Mouse (Mus musculus) left cerebral cortex, postnatal 14 days (tissue): ENCODE measurements around the gene Eya3. TPM values are rescaled to one million over a fixed set of nuclear protein-coding genes. Genes with fewer than 3 reads are reported as not detected.
A peak's percentile ranks its signal among the peaks of the same experiment; 100 is the strongest.

Experiments
- DNase-seq, 2 experiments: peaks; one replicate each; pipeline ENCODE4 v3.0.0; 2021 to 2022; ENCODE audit warnings: low spot score in 2 of 2, mixed read lengths in 1 of 2
- intact Hi-C: fragments of 180-260 bp; cut with DNase I; formaldehyde crosslinking; loops from one replicate; pipeline ENCODE4 v1.15.1; 2025
- total RNA-seq, 2 experiments: library from RNA; stranded (reverse); gene quantifications; 2 replicates each; pipeline ENCODE4 v1.2.3; 2021

Eya3 gene
- total RNA-seq, 2 experiments from 2014 or later, result 26.6 to 29.4 TPM

GRCm38 (mm10) chr4:132635971-132636370, 2.8 kb upstream of the Eya3 start:
- DNase-seq, result no peak
- intact Hi-C loops, result loop anchor here (2.0 to 5.0 kb wide), 2 partner anchors 69 to 89 kb away; no protein-coding TSS in a partner anchor

- DNase-seq, result peak in 1 of 2 experiments; percentile 25
These were observed 2.2 kb upstream of the Eya3 start for GRCm38 (mm10) chr4:132636554-132636953.

DNA sequence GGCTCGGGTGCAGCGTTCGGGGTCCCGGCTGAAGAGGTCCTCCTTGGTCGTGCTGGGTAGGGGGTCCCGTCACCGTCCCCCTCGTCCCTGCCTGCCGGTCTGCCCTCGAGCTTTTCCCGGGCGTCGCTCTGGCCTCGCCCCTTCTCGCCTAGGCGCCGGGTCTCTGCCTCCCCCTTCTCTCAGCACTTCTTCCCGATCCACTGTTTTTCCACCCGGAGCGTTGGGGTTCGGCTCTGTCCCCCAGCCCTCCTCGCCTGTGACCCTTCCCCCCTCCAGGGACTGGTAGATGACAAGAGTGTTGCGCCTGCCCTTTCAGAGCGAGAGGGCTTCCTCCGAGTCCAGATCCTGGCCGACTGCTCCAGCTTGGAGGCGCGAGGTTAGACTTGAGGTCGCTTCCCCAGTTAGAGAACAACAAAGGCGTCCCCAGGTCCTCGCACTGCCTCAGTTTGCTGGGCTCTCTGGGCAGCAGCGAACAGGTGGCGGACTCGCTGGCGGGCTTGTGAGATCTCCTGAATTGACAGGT, 465 bp downstream of the Eya3 start:
- intact Hi-C loops, result loop anchor here (5.0 kb wide), 1 partner anchor 72 kb away; no protein-coding TSS in a partner anchor
- peak in 1 of 2 experiments; percentile 16 for DNase-seq

More at GRCm38 (mm10) chr4:132636554-132636953, 2.2 kb upstream of the Eya3 start:
- intact Hi-C loops, result loop anchor here (2.0 to 5.0 kb wide), 2 partner anchors 69 to 90 kb away; no protein-coding TSS in a partner anchor

GRCm38 (mm10) chr4:132647439-132647838, 8.7 kb downstream of the Eya3 start:
- intact Hi-C loops, result no loop called here

GRCm38 (mm10) chr4:132649271-132649999, 10.6 kb downstream of the Eya3 start:
- DNase-seq, result no peak
- intact Hi-C loops, result no loop called here

More at GRCm38 (mm10) chr4:132647439-132647838, 8.7 kb downstream of the Eya3 start:
- DNase-seq, result no peak

- intact Hi-C loops, result no loop called here
- peak; percentile 5 to 12 for DNase-seq
These were observed 14.1 kb downstream of the Eya3 start for GRCm38 (mm10) chr4:132652842-132653241.

DNA sequence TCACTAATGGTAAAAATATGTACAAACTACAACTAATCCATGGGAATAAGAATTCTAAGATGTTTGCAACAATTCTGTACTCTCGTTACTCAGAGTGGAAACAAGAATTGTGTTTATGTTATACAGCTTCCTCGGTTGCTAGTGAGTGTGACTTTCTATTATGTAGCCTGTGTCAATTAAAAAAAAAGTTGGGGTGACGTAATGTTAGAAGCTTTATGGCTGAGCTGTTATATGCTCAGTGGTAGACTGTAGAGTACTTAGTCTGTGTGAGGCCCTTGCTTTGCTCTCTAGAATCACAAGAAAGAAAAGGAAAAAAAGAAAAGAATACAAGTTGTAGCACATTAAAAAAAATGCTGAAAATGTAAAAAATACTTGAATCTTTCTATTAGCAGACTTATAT, 15.0 kb downstream of the Eya3 start:
- intact Hi-C loops, result no loop called here
- no peak for DNase-seq

DNA sequence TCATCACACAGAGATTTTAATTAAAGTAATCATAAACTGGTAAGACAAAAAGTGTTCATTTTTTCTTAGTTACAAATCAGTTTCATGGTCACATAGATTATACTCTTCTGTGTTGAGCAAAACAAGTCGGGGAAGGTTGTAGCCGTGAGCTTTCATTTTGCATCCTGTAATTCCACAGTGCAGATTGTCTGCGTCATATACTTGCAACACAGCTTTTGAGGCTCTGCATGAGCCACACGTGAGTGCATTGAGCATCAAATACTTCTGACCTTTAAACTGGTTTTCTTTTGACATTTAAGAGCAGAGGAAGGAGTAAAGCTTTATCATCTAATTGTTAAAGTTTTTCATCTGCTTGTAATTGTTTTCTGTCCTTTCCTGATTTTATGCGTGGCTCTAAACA, 16.5 kb downstream of the Eya3 start:
- no peak for DNase-seq
- intact Hi-C loops, result no loop called here

DNA sequence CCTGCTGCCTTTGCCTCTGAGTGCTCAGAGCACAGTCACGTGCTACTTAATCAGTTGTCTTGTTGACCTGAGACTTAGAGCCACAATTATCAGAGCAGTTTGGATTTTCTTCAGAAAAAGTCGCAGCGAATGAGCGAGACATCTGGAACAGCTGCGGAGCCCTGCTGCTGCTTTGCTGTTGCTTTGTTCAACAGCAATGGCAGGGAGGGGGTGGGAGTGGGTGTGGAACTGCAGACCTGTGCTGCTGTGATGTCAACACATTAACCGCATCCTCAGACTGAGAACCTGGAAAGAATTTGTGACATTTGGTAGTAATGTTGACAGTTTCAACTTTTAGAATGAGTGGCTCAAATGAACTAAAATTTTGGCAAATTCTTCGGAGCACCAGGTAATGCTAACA, 20.3 kb downstream of the Eya3 start:
- intact Hi-C loops, result no loop called here
- DNase-seq, result no peak

- intact Hi-C loops, result no loop called here
- no peak for DNase-seq
These were observed 33.9 kb downstream of the Eya3 start for GRCm38 (mm10) chr4:132672697-132673096.

DNA sequence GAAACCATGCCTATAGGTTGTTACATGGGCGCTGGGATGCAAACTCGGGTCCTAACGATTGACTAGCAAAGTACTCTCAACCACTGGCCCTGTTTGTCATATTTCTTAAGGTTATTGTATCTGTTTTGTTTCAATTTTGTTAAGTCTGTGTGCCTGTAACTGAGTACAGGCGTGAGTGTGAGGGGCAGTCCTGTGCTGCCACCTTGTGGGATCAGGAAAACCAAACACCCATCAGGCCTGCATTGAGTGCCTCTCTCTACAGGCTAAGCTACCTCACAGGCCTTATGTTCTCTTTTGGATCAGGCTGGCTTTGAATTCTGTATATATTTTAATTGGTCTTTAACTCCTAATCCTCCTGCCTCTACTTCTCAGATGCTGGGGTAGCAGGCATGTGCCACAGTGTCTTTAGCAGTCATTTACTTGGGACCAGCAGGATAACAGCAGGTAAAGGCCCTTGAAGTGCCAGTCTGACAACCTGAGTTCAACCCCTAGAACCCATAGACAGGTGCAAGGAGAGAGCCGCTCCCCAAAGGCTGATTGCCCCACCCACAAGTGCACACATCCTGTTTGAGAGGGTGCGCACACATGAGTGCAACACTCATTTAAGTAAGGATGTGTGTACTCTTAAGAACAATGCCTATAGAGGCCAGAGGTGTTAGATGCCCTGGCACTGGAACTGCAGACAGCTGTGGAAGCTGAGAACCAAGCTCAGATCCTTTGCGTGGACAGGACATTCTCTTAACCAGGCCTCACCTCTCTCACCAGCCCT, 38.2 kb downstream of the Eya3 start:
- intact Hi-C loops, result loop anchor here (5.0 kb wide), 1 partner anchor 125 kb away; no protein-coding TSS in a partner anchor
- peak; percentile 7 to 19 for DNase-seq

- DNase-seq, result no peak
- intact Hi-C loops, result loop anchor here (10.0 kb wide), 1 partner anchor 135 kb away; no protein-coding TSS in a partner anchor
These were observed 50.8 kb downstream of the Eya3 start for GRCm38 (mm10) chr4:132689634-132690033.

- DNase-seq, result no peak
- intact Hi-C loops, result loop anchor here (10.0 kb wide), 1 partner anchor 131 kb away; no protein-coding TSS in a partner anchor
These were observed 54.6 kb downstream of the Eya3 start for GRCm38 (mm10) chr4:132693366-132693765.

- intact Hi-C loops, result no loop called here
- no peak for DNase-seq
These were observed 63.3 kb downstream of the Eya3 start for GRCm38 (mm10) chr4:132702076-132702475.

GRCm38 (mm10) chr4:132706885-132707284, 68.1 kb downstream of the Eya3 start:
- no peak for DNase-seq
- intact Hi-C loops, result no loop called here

DNA sequence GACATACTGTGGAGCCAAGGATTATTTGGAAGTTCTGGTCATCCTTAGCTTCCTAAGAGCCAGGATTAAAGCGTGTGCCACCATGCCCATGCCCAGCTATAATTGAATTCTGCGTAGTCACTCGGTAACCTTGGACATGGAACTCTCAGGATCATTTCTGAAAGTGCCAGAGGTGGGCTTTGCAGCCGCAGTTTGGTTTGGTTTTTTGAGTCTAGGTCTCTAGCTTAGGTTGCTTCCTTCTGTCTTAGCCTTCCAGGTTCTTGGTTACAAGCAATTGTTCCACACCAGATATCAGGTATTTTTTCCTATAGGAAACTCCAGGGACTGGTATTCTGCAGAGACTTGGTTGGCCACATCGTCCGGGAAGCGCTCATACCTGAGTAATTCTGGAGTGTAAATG, 74.4 kb downstream of the Eya3 start:
- DNase-seq, result no peak
- intact Hi-C loops, result no loop called here

- intact Hi-C loops, result no loop called here
These were observed 79.5 kb downstream of the Eya3 start for GRCm38 (mm10) chr4:132718251-132718650.

DNA sequence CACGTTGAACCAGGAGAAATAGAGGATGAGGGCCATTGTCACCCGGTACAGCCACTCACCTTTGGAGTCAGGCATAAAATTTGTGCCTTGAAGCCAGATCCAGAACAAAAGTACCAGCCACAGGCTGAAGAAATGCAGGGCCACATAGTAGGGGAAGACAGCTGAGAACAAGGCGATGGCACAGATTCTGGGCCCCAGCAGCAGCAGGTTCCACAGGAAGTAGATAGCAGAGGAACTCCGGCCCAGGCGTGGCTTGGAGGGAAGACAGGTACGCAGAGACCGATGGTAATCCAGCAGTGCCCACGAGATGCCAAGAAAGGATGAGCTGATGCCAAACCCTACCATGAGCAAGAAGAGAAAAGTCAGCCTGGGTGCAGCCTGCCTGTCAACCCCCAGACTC, 89.4 kb downstream of the Eya3 start:
- intact Hi-C loops, result no loop called here
- no peak for DNase-seq

More at GRCm38 (mm10) chr4:132718251-132718650, 79.5 kb downstream of the Eya3 start:
- no peak for DNase-seq

DNA sequence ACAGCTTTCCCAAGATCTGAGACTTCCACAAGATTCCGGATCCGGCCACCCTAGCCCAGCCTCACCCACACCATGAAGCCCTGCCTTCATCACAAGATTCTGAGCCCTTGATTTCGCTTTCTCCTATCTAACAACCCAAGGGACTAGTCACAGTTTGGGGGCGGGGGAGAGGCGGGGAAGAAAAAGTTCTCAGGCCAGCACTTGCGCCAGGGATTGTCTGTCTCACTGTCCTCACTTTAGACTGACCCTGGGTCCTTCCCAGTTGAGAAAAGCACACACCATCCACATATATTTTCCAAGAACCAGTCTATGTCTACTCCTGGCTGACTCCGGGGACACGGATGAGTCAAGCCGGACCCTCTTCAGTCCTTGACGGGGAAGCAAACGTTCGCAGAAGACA, 92.8 kb downstream of the Eya3 start:
- intact Hi-C loops, result no loop called here
- DNase-seq, result no peak

DNA sequence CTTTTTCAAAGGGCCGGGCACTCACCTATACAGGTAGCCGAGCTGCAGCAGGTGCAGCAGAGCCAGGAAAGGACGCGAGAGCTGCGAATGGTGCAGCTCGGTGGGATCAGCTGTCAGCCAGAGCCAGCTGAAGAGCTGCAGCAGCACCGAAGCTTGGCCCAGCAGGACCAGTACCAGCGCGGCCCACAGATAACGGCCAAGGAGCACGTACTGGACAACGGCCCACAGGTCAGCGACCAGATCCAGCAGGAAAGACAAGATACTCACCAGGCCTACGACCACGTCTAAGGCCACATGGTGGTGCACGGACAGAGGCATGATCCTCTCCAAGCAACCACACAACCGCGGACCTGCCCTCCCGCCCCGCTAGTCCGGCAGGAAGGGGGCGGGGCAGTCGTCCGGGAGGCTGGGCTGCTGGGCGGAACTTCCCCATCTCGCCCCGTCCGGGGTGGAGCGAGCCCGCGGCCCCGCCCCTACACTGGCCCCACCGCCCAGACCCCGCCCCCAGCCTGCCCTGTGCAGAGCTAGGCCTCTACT, 93.4 kb downstream of the Eya3 start, which contains the start of gene Xkr8:
TSS of gene Xkr8 (minus strand) at position 399 of the 537 bp plus-strand sequence.
- intact Hi-C loops, result no loop called here
- DNase-seq, result peak; percentile 48 to 72
